Mouse (Mus musculus) liver, embryonic 15.5 days (tissue): Measurements from ENCODE around the gene Slc16a8. TPM values are rescaled to one million over a fixed set of nuclear protein-coding genes. Genes with fewer than 3 reads are reported as not detected.
"Not testable (repeated sequence)": the region's sequence is repeated elsewhere in the genome, so short reads cannot be mapped to it uniquely, and the experiment has no call there.

ENCODE experiments used
- ATAC-seq: fragments of 200-750 bp; cut with Nextera tagmentation; 2 replicates; pipeline ENCODE4 v1.8.0; 2017; ENCODE audit warnings: moderate number of reproducible peaks, mild to moderate bottlenecking, moderate library complexity; ENCODE audit not compliant: insufficient read depth
- H3K27ac ChIP-seq: fragments of 300-500 bp; sonication (generic); replicated peaks from 2 replicates; pipeline ENCODE4 v1.5.1; 2015; ENCODE audit warnings: mild to moderate bottlenecking, inconsistent platforms
- H3K27me3 ChIP-seq: fragments of 300-500 bp; sonication (generic); 2 replicates; pipeline ENCODE4 v1.6.1; 2015; ENCODE audit warnings: mild to moderate bottlenecking, inconsistent platforms
- H3K36me3 ChIP-seq: fragments of 300-500 bp; sonication (generic); replicated peaks from 2 replicates; pipeline ENCODE4 v1.6.1; 2015; ENCODE audit warnings: moderate library complexity, mild to moderate bottlenecking, inconsistent platforms
- H3K4me1 ChIP-seq: fragments of 300-500 bp; sonication (generic); replicated peaks from 2 replicates; pipeline ENCODE4 v1.6.1; 2015; ENCODE audit warnings: inconsistent platforms
- H3K4me2 ChIP-seq: fragments of 300-500 bp; sonication (generic); 2 replicates; pipeline ENCODE4 v1.6.1; 2015; ENCODE audit warnings: moderate library complexity, mild to moderate bottlenecking, inconsistent platforms
- H3K4me3 ChIP-seq: fragments of 300-500 bp; sonication (generic); replicated peaks from 2 replicates; pipeline ENCODE4 v1.5.1; 2015; ENCODE audit warnings: mild to moderate bottlenecking, inconsistent platforms
- H3K9ac ChIP-seq: fragments of 300-500 bp; sonication (generic); 2 replicates; pipeline ENCODE4 v1.6.1; 2015; ENCODE audit warnings: moderate library complexity, mild to moderate bottlenecking, inconsistent platforms
- H3K9me3 ChIP-seq: fragments of 300-500 bp; sonication (generic); replicated peaks from 2 replicates; pipeline ENCODE4 v1.6.1; 2016; ENCODE audit warnings: inconsistent platforms
- WGBS: fragments of 180-500 bp; shearing (Covaris S2); methylation state at CpG from one replicate; pipeline ENCODE4 v1.1.7; 2015; ENCODE audit warnings: mixed read lengths; ENCODE audit not compliant: insufficient replicate concordance; 5-methylcytosine and 5-hydroxymethylcytosine counted together
- polyA plus RNA-seq: library from polyadenylated mRNA; unstranded; fragments of >200 nt; fragmentation: Nextera tagmentation; extraction: Ambion mirVana; gene quantifications from 2 replicates; pipeline ENCODE4 v1.2.1, GENCODE M21; 2015

Gene Slc16a8
- polyA plus RNA-seq, 1 experiment from 2014 or later, result not detected

DNA sequence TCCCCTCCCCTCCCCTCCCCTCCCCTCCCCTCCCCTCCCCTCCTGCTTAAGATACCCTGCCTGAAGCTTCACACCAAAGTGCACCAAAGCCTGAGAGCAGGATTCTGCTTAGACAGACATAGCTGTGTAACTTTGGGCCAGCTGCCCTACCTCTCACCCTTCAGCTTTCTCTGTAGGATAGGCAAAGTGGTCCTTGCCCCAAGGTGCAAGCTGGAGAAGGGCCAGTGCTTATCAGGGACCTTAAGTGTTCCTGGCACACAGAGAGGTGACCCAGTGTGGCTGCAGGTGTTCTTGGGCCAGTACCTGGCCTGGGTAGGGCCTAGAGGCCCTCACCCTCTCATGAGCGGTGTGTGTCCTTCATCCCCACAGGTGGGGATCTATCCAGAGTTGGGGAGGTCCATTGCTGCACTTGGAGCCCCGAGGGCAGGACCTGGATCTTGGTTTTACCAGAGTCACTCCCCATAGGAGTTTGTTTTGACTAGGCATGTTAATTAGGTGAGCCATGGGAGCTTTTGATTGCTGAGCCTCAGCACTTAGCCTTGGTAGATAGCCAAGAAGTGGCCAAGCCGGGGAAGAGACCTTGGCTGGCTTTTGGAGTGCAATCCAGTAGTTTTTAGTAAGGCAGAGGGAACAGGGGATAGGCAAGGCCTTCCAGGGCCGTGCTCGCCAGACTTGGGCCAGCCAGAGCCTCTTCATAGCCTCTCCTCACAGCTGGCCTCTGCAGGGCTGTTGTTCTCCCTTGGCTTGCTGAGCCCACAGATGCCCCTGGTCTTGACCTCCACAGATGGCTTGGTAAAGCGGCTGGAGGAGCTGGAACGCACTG lies 10.3 kb downstream of the Slc16a8 start:
- Histone ChIP-seq H3K4me1 (peaks cover 5% of the 10 kb centered on the region; the same call in 1 of the 2 replicates), H3K9me3 (no peaks in the 10 kb centered on the region), H3K27me3 (no peaks in the 10 kb centered on the region), H3K27ac (no peak overlapping the region), H3K36me3 (peaks cover 53% of the 10 kb centered on the region), H3K4me3 (no peak overlapping the region), H3K4me2 (no peak overlapping the region), H3K9ac (no peak overlapping the region)
- WGBS, result 69% methylated on average over 7 of the region's 7 CpGs
- no peak for ATAC-seq

DNA sequence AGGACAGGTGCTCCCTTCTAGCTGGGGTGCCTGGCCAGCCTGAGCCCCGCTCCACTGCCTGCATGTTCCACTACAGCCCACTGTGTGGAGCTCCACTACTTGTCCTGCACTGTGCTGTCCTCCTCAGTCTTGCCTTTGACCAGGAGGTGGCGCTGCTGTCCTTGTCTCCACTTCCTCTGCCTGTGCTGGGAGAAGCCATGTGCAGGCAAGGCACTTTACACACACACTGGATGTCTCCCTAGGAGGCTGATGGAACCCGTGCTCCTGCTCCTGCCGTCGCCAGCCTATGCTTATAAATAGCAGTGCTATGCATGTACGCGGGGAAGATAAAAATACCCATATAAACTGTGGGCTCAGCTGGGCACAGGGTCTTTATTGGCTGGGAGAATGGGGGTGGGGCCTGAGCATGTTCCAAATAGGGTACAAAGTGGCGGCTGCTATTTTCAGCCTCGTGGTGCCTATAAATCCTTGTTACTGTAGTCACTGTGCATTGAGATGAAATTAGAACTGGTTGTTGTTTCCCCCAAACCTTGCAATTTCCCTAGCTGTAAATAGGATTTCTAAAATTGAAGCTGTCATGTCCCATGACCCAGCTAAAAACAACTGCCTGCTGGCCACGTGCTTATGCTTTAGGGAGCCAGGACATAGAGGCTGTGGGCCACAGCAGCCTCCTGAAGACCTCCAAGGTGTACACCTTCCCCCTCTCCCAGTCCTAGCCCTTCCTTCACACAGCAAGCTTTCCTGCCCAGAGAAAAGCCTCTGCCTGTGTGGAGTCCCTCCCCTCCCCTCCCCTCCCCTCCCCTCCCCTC lies 11.1 kb downstream of the Slc16a8 start:
- Histone ChIP-seq H3K4me2 (no peak overlapping the region), H3K4me3 (no peak overlapping the region), H3K9me3 (no peaks in the 10 kb centered on the region), H3K27ac (no peak overlapping the region), H3K27me3 (no peaks in the 10 kb centered on the region), H3K36me3 (peaks cover 55% of the 10 kb centered on the region), H3K9ac (no peak overlapping the region), H3K4me1 (peaks cover 5% of the 10 kb centered on the region; the same call in 1 of the 2 replicates)
- ATAC-seq, result peak; percentile 83
- WGBS, result 10% methylated on average over 10 of the region's 10 CpGs

DNA sequence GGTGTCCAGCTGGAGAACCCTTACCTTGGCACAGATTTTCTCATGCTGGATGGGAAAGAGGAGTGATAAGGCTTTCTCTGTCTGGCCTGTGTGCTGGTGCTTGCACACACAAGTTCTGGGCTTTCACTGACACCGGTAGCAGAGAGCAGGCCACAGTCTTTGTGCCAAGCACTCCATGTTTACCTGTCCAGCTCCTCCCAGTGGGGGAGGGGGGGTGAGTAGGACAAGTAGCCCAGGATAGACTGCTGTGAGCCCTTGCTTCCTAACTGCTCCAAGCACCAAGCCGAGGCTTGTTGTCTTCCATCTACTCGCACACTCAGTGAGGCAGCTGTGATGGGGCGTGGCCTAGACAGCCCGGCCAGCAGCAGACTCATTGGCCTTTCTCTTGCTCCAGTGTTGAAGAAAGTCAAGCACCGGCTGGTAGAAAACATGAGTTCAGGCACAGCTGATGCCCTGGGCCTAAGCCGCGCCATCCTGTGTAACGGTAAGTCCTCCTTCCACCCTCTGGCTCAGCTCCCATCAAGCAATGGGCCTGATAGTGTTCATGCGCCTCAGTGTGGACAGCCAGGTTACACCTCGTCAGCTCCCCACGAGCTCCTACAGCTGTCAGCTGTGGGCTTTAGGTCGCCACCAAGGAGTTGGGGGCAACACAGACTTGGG lies 11.9 kb downstream of the Slc16a8 start:
- Histone ChIP-seq H3K4me3 (no peak overlapping the region), H3K4me1 (peaks cover 5% of the 10 kb centered on the region; the same call in 1 of the 2 replicates), H3K27ac (no peak overlapping the region), H3K9me3 (no peaks in the 10 kb centered on the region), H3K9ac (no peak overlapping the region), H3K27me3 (no peaks in the 10 kb centered on the region), H3K36me3 (peaks cover 55% of the 10 kb centered on the region), H3K4me2 (no peak overlapping the region)
- ATAC-seq, result peak; percentile 33
- WGBS, result 64% methylated on average over 13 of the region's 13 CpGs

GRCm38 (mm10) chr15:79238036-79238435 lies 16.5 kb downstream of the Slc16a8 start:
- Histone ChIP-seq H3K27ac (no peak overlapping the region), H3K4me1 (no peaks in the 10 kb centered on the region), H3K27me3 (no peaks in the 10 kb centered on the region), H3K4me2 (no peak overlapping the region), H3K9me3 (no peaks in the 10 kb centered on the region), H3K4me3 (no peak overlapping the region), H3K9ac (no peak overlapping the region), H3K36me3 (peaks cover 36% of the 10 kb centered on the region)
- no peak for ATAC-seq
- 75% methylated on average over 6 of the region's 6 CpGs for WGBS

GRCm38 (mm10) chr15:79235268-79235667 lies 19.3 kb downstream of the Slc16a8 start:
- no peak overlapping the region for H3K4me3 ChIP-seq
- no peak overlapping the region for H3K27ac ChIP-seq
- 76% methylated on average over 9 of the region's 9 CpGs for WGBS
- H3K9ac ChIP-seq, result no peak overlapping the region
- no peaks in the 10 kb centered on the region for H3K27me3 ChIP-seq
- no peaks in the 10 kb centered on the region for H3K9me3 ChIP-seq
- H3K4me2 ChIP-seq, result no peak overlapping the region
- peaks cover 2% of the 10 kb centered on the region; the same call in 1 of the 2 replicates for H3K4me1 ChIP-seq
- peak; percentile 55; the same call in 1 of the 2 replicates for ATAC-seq
- peaks cover 21% of the 10 kb centered on the region for H3K36me3 ChIP-seq

GRCm38 (mm10) chr15:79229058-79229821 lies 25.3 kb downstream of the Slc16a8 start, which contains the start of the genes Pick1 and Gm49486:
Pick1 (plus strand) TSS chr15:79229173.
Gm49486 (plus strand) TSS chr15:79229391.
- H3K4me1 ChIP-seq, result peaks cover 18% of the 10 kb centered on the region
- WGBS, result under 1% methylated on average over 51 of the region's 51 CpGs
- ATAC-seq, result peak; percentile 64
- peak within 1 kb of the TSS; percentile 84 for H3K4me3 ChIP-seq
- peak within 1 kb of the TSS; percentile 84 for H3K27ac ChIP-seq
- H3K27me3 ChIP-seq, result no peaks in the 10 kb centered on the region; the same call in 1 of the 2 replicates
- H3K36me3 ChIP-seq, result 0 out of 2 replicates have a peak, but pooled peaks cover 6% of the 10 kb centered on the region
- no peaks in the 10 kb centered on the region for H3K9me3 ChIP-seq
- H3K4me2 ChIP-seq, result peak within 1 kb of the TSS; percentile 99
- H3K9ac ChIP-seq, result peak within 1 kb of the TSS; percentile 72

GRCm38 (mm10) chr15:79225780-79226179 lies 28.8 kb downstream of the Slc16a8 start:
- H3K27ac ChIP-seq, H3K9me3 ChIP-seq, H3K4me2 ChIP-seq, ATAC-seq, H3K4me3 ChIP-seq, H3K9ac ChIP-seq, H3K27me3 ChIP-seq, H3K36me3 ChIP-seq: not testable (repeated sequence)
- WGBS, result 49% methylated on average over 2 of the region's 2 CpGs
- H3K4me1 ChIP-seq, result peaks cover 22% of the 10 kb centered on the region

- 10% methylated on average over 5 of the region's 5 CpGs for WGBS
- Histone ChIP-seq H3K9me3 (no peaks in the 10 kb centered on the region), H3K4me3 (no peak overlapping the region), H3K27me3 (peaks cover 4% of the 10 kb centered on the region; the same call in 1 of the 2 replicates), H3K27ac (no peak overlapping the region), H3K9ac (no peak overlapping the region), H3K4me2 (no peak overlapping the region), H3K36me3 (no peaks in the 10 kb centered on the region), H3K4me1 (peaks cover 14% of the 10 kb centered on the region)
- ATAC-seq, result peak; percentile 35
Observed at GRCm38 (mm10) chr15:79224685-79225084, 29.9 kb downstream of the Slc16a8 start.

GRCm38 (mm10) chr15:79223641-79224040 lies 30.9 kb downstream of the Slc16a8 start:
- Histone ChIP-seq H3K9me3 (no peaks in the 10 kb centered on the region), H3K27ac (no peak overlapping the region), H3K36me3 (no peaks in the 10 kb centered on the region), H3K4me2 (no peak overlapping the region), H3K4me1 (peaks cover 6% of the 10 kb centered on the region; the same call in 1 of the 2 replicates), H3K4me3 (no peak overlapping the region), H3K9ac (no peak overlapping the region), H3K27me3 (peaks cover 4% of the 10 kb centered on the region; the same call in 1 of the 2 replicates)
- 0 out of 2 replicates have a peak, but pooled peaks have one; percentile 33 for ATAC-seq
- 18% methylated on average over 5 of the region's 5 CpGs for WGBS

- no peaks in the 10 kb centered on the region for H3K9me3 ChIP-seq
- no peak overlapping the region for H3K4me2 ChIP-seq
- H3K9ac ChIP-seq, result no peak overlapping the region
- WGBS, result 19% methylated on average over 1 of the region's 1 CpGs
- no peak for ATAC-seq
- H3K4me1 ChIP-seq, result peaks cover 6% of the 10 kb centered on the region; the same call in 1 of the 2 replicates
- no peaks in the 10 kb centered on the region for H3K36me3 ChIP-seq
- no peak overlapping the region for H3K4me3 ChIP-seq
- no peak overlapping the region for H3K27ac ChIP-seq
- H3K27me3 ChIP-seq, result peaks cover 4% of the 10 kb centered on the region; the same call in 1 of the 2 replicates
Observed at GRCm38 (mm10) chr15:79219572-79219971, 35.0 kb downstream of the Slc16a8 start.
